Mouse (Mus musculus): ENCODE data around the gene Senp1. TPM values are rescaled to one million over a fixed set of nuclear protein-coding genes. Genes with fewer than 3 reads are reported as not detected.

Gene Senp1
- polyA plus RNA-seq, 1 experiment: 10.3 TPM

- TF ChIP-seq POLR2A (IDR thresholded peaks at IDR 0.05; ENCODE audit: extremely low read depth, insufficient read depth, low read length) (no peak), CTCF (IDR thresholded peaks at IDR 0.05; ENCODE audit: extremely low read depth, insufficient read depth, low read length) (no peak)
- H3K4me3 ChIP-seq (ENCODE audit: insufficient read depth, low read length): no peak overlapping the region
- no peak overlapping the region for H3K27ac ChIP-seq (ENCODE audit: insufficient read depth, low read length)
- no peaks in the 10 kb centered on the region for H3K4me1 ChIP-seq (ENCODE audit: control insufficient read depth, insufficient read depth, low read length)
Measured at GRCm38 (mm10) chr15:98019047-98019446, 74.5 kb downstream of the Senp1 start.

- no peak for TF ChIP-seq POLR2A (IDR thresholded peaks at IDR 0.05; ENCODE audit: extremely low read depth, insufficient read depth, low read length)
- TF ChIP-seq CTCF (IDR thresholded peaks at IDR 0.05; ENCODE audit: extremely low read depth, insufficient read depth, low read length): no peak
- Histone ChIP-seq H3K27ac (ENCODE audit: insufficient read depth, low read length) (no peak overlapping the region), H3K4me3 (ENCODE audit: insufficient read depth, low read length) (no peak overlapping the region), H3K4me1 (ENCODE audit: control insufficient read depth, insufficient read depth, low read length) (no peaks in the 10 kb centered on the region)
Measured at GRCm38 (mm10) chr15:98017925-98018324, 75.6 kb downstream of the Senp1 start.

DNA sequence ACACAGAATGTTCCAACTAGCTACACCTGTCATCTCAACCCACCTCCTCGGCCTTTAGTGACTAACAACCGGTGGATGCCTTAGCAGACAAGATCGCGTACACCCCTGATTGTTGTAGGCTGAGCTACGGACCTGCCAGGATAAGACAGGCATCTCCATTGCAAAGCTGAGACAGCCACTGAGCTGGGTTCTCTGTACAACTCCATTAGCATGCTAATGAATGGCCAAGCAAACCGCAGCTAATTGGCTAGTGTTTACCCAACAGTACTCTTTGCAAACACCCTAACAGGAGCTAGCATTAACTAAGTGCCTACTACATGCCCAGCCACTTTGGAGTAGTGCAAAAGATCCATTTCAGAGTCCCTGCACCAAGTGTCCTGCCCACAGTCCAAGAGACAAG, 80.7 kb downstream of the Senp1 start:
- Histone ChIP-seq H3K4me1 (ENCODE audit: control insufficient read depth, insufficient read depth, low read length) (no peaks in the 10 kb centered on the region), H3K4me3 (ENCODE audit: insufficient read depth, low read length) (no peak overlapping the region), H3K27ac (ENCODE audit: insufficient read depth, low read length) (no peak overlapping the region)
- TF ChIP-seq POLR2A (IDR thresholded peaks at IDR 0.05; ENCODE audit: extremely low read depth, insufficient read depth, low read length) (no peak), CTCF (IDR thresholded peaks at IDR 0.05; ENCODE audit: extremely low read depth, insufficient read depth, low read length) (no peak)

- Histone ChIP-seq H3K4me3 (ENCODE audit: insufficient read depth, low read length) (no peak overlapping the region), H3K27ac (ENCODE audit: insufficient read depth, low read length) (no peak overlapping the region), H3K4me1 (ENCODE audit: control insufficient read depth, insufficient read depth, low read length) (no peaks in the 10 kb centered on the region)
- no peak for TF ChIP-seq POLR2A (IDR thresholded peaks at IDR 0.05; ENCODE audit: extremely low read depth, insufficient read depth, low read length)
Measured at GRCm38 (mm10) chr15:98005181-98005580, 88.4 kb downstream of the Senp1 start.

DNA sequence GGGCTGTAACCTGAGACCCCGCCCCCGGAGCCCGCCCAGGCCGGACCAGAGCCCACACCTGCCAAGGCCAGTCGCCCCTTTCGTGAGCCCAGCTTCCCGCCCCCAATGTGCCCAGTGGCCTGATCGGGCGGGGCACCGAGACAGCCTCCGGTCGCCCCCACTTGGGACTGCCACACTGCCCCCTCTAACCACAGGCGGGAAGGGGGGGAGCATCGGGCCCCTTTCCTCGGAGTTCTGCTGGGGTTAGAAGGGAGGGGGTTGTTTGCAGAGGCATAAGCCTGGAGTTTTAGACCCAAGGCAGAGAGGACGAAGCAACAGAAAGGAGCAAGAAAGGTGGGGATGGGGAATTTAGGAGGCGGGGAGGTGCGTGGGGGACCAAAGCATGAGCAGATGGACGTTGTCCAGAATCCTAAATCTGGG, 88.8 kb downstream of the Senp1 start:
- no peak overlapping the region for H3K27ac ChIP-seq (ENCODE audit: insufficient read depth, low read length)
- TF ChIP-seq POLR2A (IDR thresholded peaks at IDR 0.05; ENCODE audit: extremely low read depth, insufficient read depth, low read length): no peak
- TF ChIP-seq CTCF (IDR thresholded peaks at IDR 0.05; ENCODE audit: extremely low read depth, insufficient read depth, low read length): no peak
- H3K4me3 ChIP-seq (ENCODE audit: insufficient read depth, low read length): no peak overlapping the region
- no peaks in the 10 kb centered on the region for H3K4me1 ChIP-seq (ENCODE audit: control insufficient read depth, insufficient read depth, low read length)

- TF ChIP-seq POLR2A (IDR thresholded peaks at IDR 0.05; ENCODE audit: extremely low read depth, insufficient read depth, low read length) (no peak), CTCF (IDR thresholded peaks at IDR 0.05; ENCODE audit: extremely low read depth, insufficient read depth, low read length) (no peak)
- H3K4me3 ChIP-seq (ENCODE audit: insufficient read depth, low read length): no peak within 1 kb of the TSS
- H3K27ac ChIP-seq (ENCODE audit: insufficient read depth, low read length): no peak within 1 kb of the TSS
- H3K4me1 ChIP-seq (ENCODE audit: control insufficient read depth, insufficient read depth, low read length): no peaks in the 10 kb centered on the region
Measured at GRCm38 (mm10) chr15:98003822-98004739, 89.5 kb downstream of the Senp1 start, which contains the start of gene Col2a1. Col2a1 (minus strand) TSS chr15:98004695.

GRCm38 (mm10) chr15:98002991-98003821, 90.3 kb downstream of the Senp1 start:
- H3K4me1 ChIP-seq (ENCODE audit: control insufficient read depth, insufficient read depth, low read length): no peaks in the 10 kb centered on the region
- H3K4me3 ChIP-seq (ENCODE audit: insufficient read depth, low read length): no peak overlapping the region

GRCm38 (mm10) chr15:98002113-98002990, 91.2 kb downstream of the Senp1 start:
- TF ChIP-seq CTCF (IDR thresholded peaks at IDR 0.05; ENCODE audit: extremely low read depth, insufficient read depth, low read length) (no peak), POLR2A (IDR thresholded peaks at IDR 0.05; ENCODE audit: extremely low read depth, insufficient read depth, low read length) (no peak)
- no peaks in the 10 kb centered on the region for H3K4me1 ChIP-seq (ENCODE audit: control insufficient read depth, insufficient read depth, low read length)
- no peak overlapping the region for H3K27ac ChIP-seq (ENCODE audit: insufficient read depth, low read length)

More at GRCm38 (mm10) chr15:98002991-98003821, 90.3 kb downstream of the Senp1 start:
- no peak overlapping the region for H3K27ac ChIP-seq (ENCODE audit: insufficient read depth, low read length)
- TF ChIP-seq POLR2A (IDR thresholded peaks at IDR 0.05; ENCODE audit: extremely low read depth, insufficient read depth, low read length): no peak
- TF ChIP-seq CTCF (IDR thresholded peaks at IDR 0.05; ENCODE audit: extremely low read depth, insufficient read depth, low read length): no peak

More at GRCm38 (mm10) chr15:98002113-98002990, 91.2 kb downstream of the Senp1 start:
- no peak overlapping the region for H3K4me3 ChIP-seq (ENCODE audit: insufficient read depth, low read length)

All from cortical plate, adult 2 months (tissue).